Mouse (Mus musculus): ENCODE measurements at regions not wholly inside any gene's neighbourhood (a gene's known extent, or its start where the extent isn't known, plus 50 kb on each side); places are given as distances from the start of the nearest gene placed in this dataset.
A peak's percentile ranks its signal among the peaks of the same experiment; 100 is the strongest.

- TF ChIP-seq ZNF384 (IDR thresholded peaks at IDR 0.05; ENCODE audit: low read depth, low read length) = no peak
- 0 out of 2 replicates have a peak, but pooled peaks have one; percentile 29 for TF ChIP-seq CHD2 (IDR thresholded peaks at IDR 0.05; ENCODE audit: low read depth, low read length)
- in situ Hi-C loops (cut with MboI; ENCODE audit: low sequenced_read_pairs in 2 of 2, unreplicated experiment in 2 of 2) = no loop called here
- H3K4me3 ChIP-seq (ENCODE audit: insufficient read depth in 1 of 2, low read depth in 1 of 2, low read length in 2 of 2, poor library complexity in 1 of 2, severe bottlenecking in 1 of 2) = no peak overlapping the region
- no peak overlapping the region; the same call in 1 of the 2 replicates for H3K9ac ChIP-seq (ENCODE audit: insufficient read depth, low read depth, low read length, poor library complexity, severe bottlenecking)
- peak; percentile 34 for DNase-seq (ENCODE audit: low read depth, low spot score)
- peaks cover 0 to 11% of the 10 kb centered on the region in 2 experiments; a peak in 2 of 4 replicates for H3K4me1 ChIP-seq (ENCODE audit: control insufficient read depth in 2 of 2, insufficient read depth in 2 of 2, low read length in 2 of 2, poor library complexity in 1 of 2)
- H3K36me3 ChIP-seq (ENCODE audit: control insufficient read depth, insufficient read depth, low read length, poor library complexity, severe bottlenecking) = no peaks in the 10 kb centered on the region
- H3K9me3 ChIP-seq (ENCODE audit: control insufficient read depth, insufficient read depth, low read depth, low read length) = no peaks in the 10 kb centered on the region
- peak overlapping the region; percentile 45; the same call in 1 of the 2 replicates for H3K27ac ChIP-seq (ENCODE audit: insufficient read depth, low read depth, low read length, poor library complexity, severe bottlenecking)
Observed at GRCm38 (mm10) chr12:16135602-16136213, 319.0 kb upstream of the Trib2 start.

- Histone ChIP-seq H3K9ac (ENCODE audit: insufficient read depth, low read depth, low read length, poor library complexity, severe bottlenecking) (no peak overlapping the region), H3K9me3 (ENCODE audit: control insufficient read depth, insufficient read depth, low read depth, low read length) (no peaks in the 10 kb centered on the region), H3K4me1 (ENCODE audit: control insufficient read depth in 2 of 2, insufficient read depth in 2 of 2, low read length in 2 of 2, poor library complexity in 1 of 2) (peaks cover 0 to 11% of the 10 kb centered on the region in 2 experiments; a peak in 2 of 4 replicates), H3K4me3 (ENCODE audit: insufficient read depth in 1 of 2, low read depth in 1 of 2, low read length in 2 of 2, poor library complexity in 1 of 2, severe bottlenecking in 1 of 2) (no peak overlapping the region), H3K27ac (ENCODE audit: insufficient read depth, low read depth, low read length, poor library complexity, severe bottlenecking) (no peak overlapping the region), H3K36me3 (ENCODE audit: control insufficient read depth, insufficient read depth, low read length, poor library complexity, severe bottlenecking) (no peaks in the 10 kb centered on the region)
- in situ Hi-C loops (cut with MboI; ENCODE audit: low sequenced_read_pairs in 2 of 2, unreplicated experiment in 2 of 2) = no loop called here
- TF ChIP-seq HCFC1 (IDR thresholded peaks at IDR 0.05; ENCODE audit: borderline replicate concordance, insufficient read depth, low read length) (no peak), ZC3H11A (IDR thresholded peaks at IDR 0.05; ENCODE audit: borderline replicate concordance, low read depth, low read length) (no peak), MAFK (IDR thresholded peaks at IDR 0.05; ENCODE audit: insufficient read depth, low read depth, low read length) (no peak), CHD2 (IDR thresholded peaks at IDR 0.05; ENCODE audit: low read depth, low read length) (no peak), ZNF384 (IDR thresholded peaks at IDR 0.05; ENCODE audit: low read depth, low read length) (no peak)
- no peak for DNase-seq (ENCODE audit: low read depth, low spot score)
Observed at GRCm38 (mm10) chr12:16134446-16134845, 317.7 kb upstream of the Trib2 start.

- H3K27ac ChIP-seq (ENCODE audit: insufficient read depth, low read depth, low read length, poor library complexity, severe bottlenecking) = no peak overlapping the region
- H3K36me3 ChIP-seq (ENCODE audit: control insufficient read depth, insufficient read depth, low read length, poor library complexity, severe bottlenecking) = no peaks in the 10 kb centered on the region
- H3K9me3 ChIP-seq (ENCODE audit: control insufficient read depth, insufficient read depth, low read depth, low read length) = no peaks in the 10 kb centered on the region
- TF ChIP-seq MAFK (IDR thresholded peaks at IDR 0.05; ENCODE audit: insufficient read depth, low read depth, low read length) (no peak), ZNF384 (IDR thresholded peaks at IDR 0.05; ENCODE audit: low read depth, low read length) (no peak), CHD2 (IDR thresholded peaks at IDR 0.05; ENCODE audit: low read depth, low read length) (no peak), HCFC1 (IDR thresholded peaks at IDR 0.05; ENCODE audit: borderline replicate concordance, insufficient read depth, low read length) (no peak), ZC3H11A (IDR thresholded peaks at IDR 0.05; ENCODE audit: borderline replicate concordance, low read depth, low read length) (no peak)
- H3K9ac ChIP-seq (ENCODE audit: insufficient read depth, low read depth, low read length, poor library complexity, severe bottlenecking) = no peak overlapping the region
- no peak overlapping the region for H3K4me3 ChIP-seq (ENCODE audit: insufficient read depth in 1 of 2, low read depth in 1 of 2, low read length in 2 of 2, poor library complexity in 1 of 2, severe bottlenecking in 1 of 2)
- in situ Hi-C loops (cut with MboI; ENCODE audit: low sequenced_read_pairs in 2 of 2, unreplicated experiment in 2 of 2) = no loop called here
- peaks cover 0 to 11% of the 10 kb centered on the region in 2 experiments; a peak in 2 of 4 replicates for H3K4me1 ChIP-seq (ENCODE audit: control insufficient read depth in 2 of 2, insufficient read depth in 2 of 2, low read length in 2 of 2, poor library complexity in 1 of 2)
- DNase-seq (ENCODE audit: low read depth, low spot score) = no peak
Observed at GRCm38 (mm10) chr12:16133253-16133652, 316.5 kb upstream of the Trib2 start.

GRCm38 (mm10) chr12:16131740-16132077, 315.0 kb upstream of the Trib2 start:
- H3K9ac ChIP-seq (ENCODE audit: insufficient read depth, low read depth, low read length, poor library complexity, severe bottlenecking) = no peak overlapping the region
- DNase-seq (ENCODE audit: low read depth, low spot score) = no peak
- H3K36me3 ChIP-seq (ENCODE audit: control insufficient read depth, insufficient read depth, low read length, poor library complexity, severe bottlenecking) = no peaks in the 10 kb centered on the region
- no peaks in the 10 kb centered on the region for H3K9me3 ChIP-seq (ENCODE audit: control insufficient read depth, insufficient read depth, low read depth, low read length)
- no peak overlapping the region for H3K4me3 ChIP-seq (ENCODE audit: insufficient read depth in 1 of 2, low read depth in 1 of 2, low read length in 2 of 2, poor library complexity in 1 of 2, severe bottlenecking in 1 of 2)
- in situ Hi-C loops (cut with MboI; ENCODE audit: low sequenced_read_pairs in 2 of 2, unreplicated experiment in 2 of 2) = no loop called here
- no peak for TF ChIP-seq ZNF384 (IDR thresholded peaks at IDR 0.05; ENCODE audit: low read depth, low read length)
- no peak for TF ChIP-seq ZC3H11A (IDR thresholded peaks at IDR 0.05; ENCODE audit: borderline replicate concordance, low read depth, low read length)
- TF ChIP-seq MAFK (IDR thresholded peaks at IDR 0.05; ENCODE audit: insufficient read depth, low read depth, low read length) = no peak
- no peak for TF ChIP-seq HCFC1 (IDR thresholded peaks at IDR 0.05; ENCODE audit: borderline replicate concordance, insufficient read depth, low read length)
- TF ChIP-seq CHD2 (IDR thresholded peaks at IDR 0.05; ENCODE audit: low read depth, low read length) = no peak
- no peak overlapping the region for H3K27ac ChIP-seq (ENCODE audit: insufficient read depth, low read depth, low read length, poor library complexity, severe bottlenecking)
- H3K4me1 ChIP-seq (ENCODE audit: control insufficient read depth in 2 of 2, insufficient read depth in 2 of 2, low read length in 2 of 2, poor library complexity in 1 of 2) = peaks cover 0 to 9% of the 10 kb centered on the region in 2 experiments; a peak in 2 of 4 replicates

Measured in ES-E14 (cell line).